Mouse (Mus musculus) hindbrain, embryonic 16.5 days (tissue): ENCODE measurements around the gene Usp34. TPM values are rescaled to one million over a fixed set of nuclear protein-coding genes. Genes with fewer than 3 reads are reported as not detected.
A peak's percentile ranks its signal among the peaks of the same experiment; 100 is the strongest.
"Not testable (repeated sequence)": the region's sequence is repeated elsewhere in the genome, so short reads cannot be mapped to it uniquely, and the experiment has no call there.

Experiments
- ATAC-seq: fragments of 200-750 bp; cut with Nextera tagmentation; 2 replicates; pipeline ENCODE4 v1.8.0; 2017; ENCODE audit warnings: moderate TSS enrichment, moderate library complexity
- H3K27ac ChIP-seq: fragments of 300-500 bp; sonication (generic); 2 replicates; pipeline ENCODE4 v1.5.1; 2014; ENCODE audit warnings: low read depth, mild to moderate bottlenecking, control low read depth, low read length, moderate library complexity
- H3K27me3 ChIP-seq: fragments of 300-500 bp; sonication (generic); replicated peaks from 2 replicates; pipeline ENCODE4 v1.6.1; 2014; ENCODE audit warnings: low read length; ENCODE audit not compliant: control insufficient read depth, insufficient read depth
- H3K36me3 ChIP-seq: fragments of 300-500 bp; sonication (generic); 2 replicates; pipeline ENCODE4 v1.6.1; 2014; ENCODE audit warnings: mild to moderate bottlenecking, low read length, moderate library complexity, mixed read lengths; ENCODE audit not compliant: control insufficient read depth, insufficient read depth
- H3K4me1 ChIP-seq: fragments of 300-500 bp; sonication (generic); 2 replicates; pipeline ENCODE4 v1.6.1; 2014; ENCODE audit warnings: low read depth, low read length; ENCODE audit not compliant: control insufficient read depth, insufficient read depth
- H3K4me2 ChIP-seq: fragments of 300-500 bp; sonication (generic); 2 replicates; pipeline ENCODE4 v1.6.1; 2014; ENCODE audit warnings: mild to moderate bottlenecking, low read length, control low read depth, moderate library complexity
- H3K4me3 ChIP-seq: fragments of 300-500 bp; sonication (generic); 2 replicates; pipeline ENCODE4 v1.5.1; 2014; ENCODE audit warnings: mild to moderate bottlenecking, low read length, control low read depth, moderate library complexity
- H3K9ac ChIP-seq: fragments of 300-500 bp; sonication (generic); 2 replicates; pipeline ENCODE4 v1.6.1; 2014; ENCODE audit warnings: low read depth, mild to moderate bottlenecking, control low read depth, low read length, moderate library complexity
- H3K9me3 ChIP-seq: fragments of 300-500 bp; sonication (generic); 2 replicates; pipeline ENCODE4 v1.6.1; 2014; ENCODE audit warnings: mild to moderate bottlenecking, low read length, moderate library complexity; ENCODE audit not compliant: control insufficient read depth
- whole genome bisulfite sequencing: fragments of 180-500 bp; shearing (Covaris S2); extraction: QIAGEN DNeasy Blood & Tissue Kit; methylation state at CpG from one replicate; pipeline ENCODE4 v1.1.7; 2014; 5-methylcytosine and 5-hydroxymethylcytosine counted together
- polyA plus RNA-seq: library from polyadenylated mRNA; unstranded; fragments of >200 nt; fragmentation: Nextera tagmentation; extraction: Ambion mirVana; gene quantifications from 2 replicates; pipeline ENCODE4 v1.2.1, GENCODE M21; 2015

Gene Usp34
- polyA plus RNA-seq, 1 experiment from 2014 or later, result 27.1 TPM

DNA sequence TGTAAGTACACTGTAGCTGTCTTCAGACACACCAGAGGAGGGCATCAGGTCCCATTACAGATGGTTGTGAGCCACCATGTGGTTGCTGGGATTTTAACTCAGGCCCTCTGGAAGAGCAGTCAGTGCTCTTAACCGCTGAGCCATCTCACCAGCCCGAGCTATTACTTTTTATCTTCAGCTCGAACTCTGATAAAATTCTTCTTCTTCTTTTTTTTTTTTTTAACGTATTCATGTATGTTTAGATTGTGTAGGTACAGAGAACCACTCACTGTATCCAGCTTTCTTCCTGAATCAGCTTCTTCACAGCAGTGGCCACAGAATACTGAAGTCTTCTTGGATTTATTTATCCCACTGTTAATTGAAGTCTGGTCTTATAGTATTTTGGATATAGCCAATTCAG, 17.8 kb upstream of the Usp34 start:
- H3K4me3 ChIP-seq, H3K4me2 ChIP-seq, H3K9me3 ChIP-seq, ATAC-seq, H3K4me1 ChIP-seq, H3K9ac ChIP-seq, H3K27ac ChIP-seq, H3K27me3 ChIP-seq: not testable (repeated sequence)
- WGBS, result 93% methylated on average over 4 of the region's 4 CpGs
- H3K36me3 ChIP-seq, result peaks cover 41% of the 10 kb centered on the region

DNA sequence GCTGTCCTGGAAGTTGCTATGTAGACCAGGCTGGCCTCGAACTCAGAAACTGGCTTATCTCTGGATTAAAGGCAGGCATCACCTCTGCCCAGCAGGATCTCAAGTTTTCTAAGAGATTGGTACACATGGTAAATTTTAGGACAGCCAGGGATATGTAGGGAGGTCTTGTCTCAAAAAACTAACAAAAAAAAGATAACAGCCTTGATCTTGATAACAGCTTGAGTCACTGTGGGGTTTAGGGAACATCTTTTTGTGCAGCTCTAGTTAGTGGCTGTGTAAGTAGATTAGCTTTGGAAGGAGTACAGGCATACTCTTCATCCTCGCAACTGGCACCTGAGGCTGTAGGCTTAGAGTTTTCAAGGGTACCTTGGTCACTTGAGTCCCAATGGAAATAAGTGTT, 9.3 kb upstream of the Usp34 start:
- WGBS, result 97% methylated on average over 2 of the region's 2 CpGs
- H3K4me3 ChIP-seq, result no peak overlapping the region

DNA sequence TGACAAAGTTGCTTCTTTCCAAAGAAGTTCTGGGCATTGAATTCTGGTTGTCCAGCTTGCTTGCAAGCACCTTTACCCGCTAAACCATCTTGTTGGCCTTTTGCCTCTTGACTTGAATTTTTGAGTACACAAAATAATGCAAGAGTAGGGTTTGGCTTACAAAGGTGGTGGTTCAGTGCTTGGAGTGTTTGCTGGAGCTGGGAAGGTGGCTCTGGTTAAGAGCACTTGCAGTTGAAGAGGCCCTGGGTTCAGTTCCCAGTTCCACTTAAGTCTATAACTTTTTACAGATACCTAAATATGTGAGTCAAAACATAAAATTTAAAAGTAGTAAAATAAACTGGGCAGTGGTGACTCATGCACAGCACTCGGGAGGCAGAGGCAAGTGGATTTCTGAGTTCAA, 8.4 kb upstream of the Usp34 start:
- no peak overlapping the region for H3K27ac ChIP-seq
- no peak overlapping the region for H3K4me3 ChIP-seq
- H3K27me3 ChIP-seq, result no peaks in the 10 kb centered on the region
- no peak overlapping the region for H3K4me2 ChIP-seq
- peaks cover 22% of the 10 kb centered on the region for H3K36me3 ChIP-seq
- 92% methylated on average over 2 of the region's 2 CpGs for WGBS
- H3K4me1 ChIP-seq, result no peaks in the 10 kb centered on the region
- no peak for ATAC-seq
- H3K9me3 ChIP-seq, result no peaks in the 10 kb centered on the region
- H3K9ac ChIP-seq, result no peak overlapping the region

More for the DNA sequence above, 9.3 kb upstream of the Usp34 start:
- H3K27ac ChIP-seq, result no peak overlapping the region
- no peak for ATAC-seq
- H3K36me3 ChIP-seq, result peaks cover 28% of the 10 kb centered on the region
- H3K27me3 ChIP-seq, result no peaks in the 10 kb centered on the region
- no peaks in the 10 kb centered on the region for H3K9me3 ChIP-seq
- no peak overlapping the region for H3K4me2 ChIP-seq
- H3K4me1 ChIP-seq, result no peaks in the 10 kb centered on the region
- H3K9ac ChIP-seq, result no peak overlapping the region

DNA sequence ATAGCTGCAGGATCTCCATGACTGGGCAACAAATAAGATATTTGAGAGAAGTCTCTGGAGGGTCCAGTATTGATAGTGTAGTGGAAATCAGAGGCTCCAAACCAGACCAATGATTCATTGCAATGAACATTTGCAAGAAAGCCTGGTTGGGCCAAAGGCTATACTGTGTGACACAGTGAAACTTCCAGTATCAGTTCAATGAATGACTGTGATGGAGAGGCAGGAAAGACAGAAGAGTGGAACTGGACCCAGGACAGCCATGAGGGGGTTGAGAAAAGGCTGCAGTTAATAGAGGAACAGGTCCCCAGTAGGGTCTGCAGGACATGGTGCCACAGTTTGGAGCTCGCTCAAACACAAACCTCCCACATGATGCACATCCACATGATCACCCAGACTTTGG, 6.8 kb upstream of the Usp34 start:
- no peak overlapping the region for H3K4me3 ChIP-seq
- H3K4me2 ChIP-seq, result no peak overlapping the region
- no peak overlapping the region for H3K9ac ChIP-seq
- no peaks in the 10 kb centered on the region for H3K27me3 ChIP-seq
- H3K27ac ChIP-seq, result no peak overlapping the region
- H3K36me3 ChIP-seq, result peaks cover 16% of the 10 kb centered on the region
- no peaks in the 10 kb centered on the region for H3K4me1 ChIP-seq
- ATAC-seq, result peak; percentile 28; the same call in 1 of the 2 replicates
- WGBS, result 92% methylated on average over 1 of the region's 1 CpGs
- no peaks in the 10 kb centered on the region for H3K9me3 ChIP-seq

DNA sequence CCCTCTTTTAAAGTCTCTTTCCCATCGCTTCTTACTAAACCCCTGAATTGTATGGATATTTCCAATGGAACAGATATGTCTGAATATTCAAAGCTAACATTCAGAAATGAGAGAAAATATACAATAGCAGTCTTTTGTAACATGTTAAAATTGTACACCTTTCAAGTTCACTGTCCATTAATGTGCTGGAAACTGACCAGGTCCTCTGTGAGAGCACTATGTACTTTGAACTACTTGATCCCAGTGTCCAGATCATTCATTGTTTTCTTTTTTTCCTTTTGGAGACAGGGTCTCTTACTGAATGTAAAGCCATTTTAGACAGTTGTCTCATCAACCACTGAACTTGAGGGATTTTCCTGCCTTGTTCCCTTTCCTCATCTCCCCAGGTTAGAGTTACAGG, 3.6 kb upstream of the Usp34 start:
- Histone ChIP-seq H3K4me2 (no peak overlapping the region), H3K27ac (no peak overlapping the region), H3K9ac (no peak overlapping the region), H3K4me1 (no peaks in the 10 kb centered on the region), H3K27me3 (no peaks in the 10 kb centered on the region), H3K36me3 (no peaks in the 10 kb centered on the region), H3K9me3 (no peaks in the 10 kb centered on the region), H3K4me3 (no peak overlapping the region)
- 65% methylated on average over 1 of the region's 1 CpGs for WGBS
- ATAC-seq, result no peak

DNA sequence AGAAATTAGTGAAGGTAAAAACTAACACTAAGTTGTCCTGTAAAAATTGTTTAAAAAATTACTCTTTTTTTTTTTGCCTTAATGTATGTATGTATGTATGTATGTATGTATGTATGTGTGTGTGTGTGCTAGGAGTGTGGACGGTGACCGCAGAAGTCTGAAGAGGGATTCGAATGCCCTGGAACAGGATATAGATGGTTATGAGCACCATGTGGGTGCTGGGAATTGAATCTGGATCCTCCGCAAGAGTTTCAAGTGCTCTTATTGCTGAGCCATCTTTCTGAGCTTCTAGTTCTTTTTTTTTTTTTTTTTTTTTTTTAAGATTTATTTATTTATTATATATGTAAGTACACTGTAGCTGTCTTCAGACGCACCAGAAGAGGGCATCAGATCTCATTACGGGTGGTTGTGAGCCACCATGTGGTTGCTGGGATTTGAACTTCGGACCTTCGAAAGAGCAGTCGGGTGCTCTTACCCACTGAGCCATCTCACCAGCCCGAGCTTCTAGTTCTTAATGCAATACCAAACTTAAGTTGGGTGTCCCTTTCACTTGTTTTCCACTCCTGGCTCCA, 1.5 kb upstream of the Usp34 start:
- Histone ChIP-seq H3K4me2 (peak overlapping the region; percentile 65), H3K4me3 (peak overlapping the region; percentile 95), H3K9ac (peak overlapping the region; percentile 98), H3K27ac (peak overlapping the region; percentile 95)
- not testable (repeated sequence) for H3K27me3 ChIP-seq, ATAC-seq, H3K4me1 ChIP-seq, H3K9me3 ChIP-seq, H3K36me3 ChIP-seq
- WGBS, result 43% methylated on average over 8 of the region's 10 CpGs

DNA sequence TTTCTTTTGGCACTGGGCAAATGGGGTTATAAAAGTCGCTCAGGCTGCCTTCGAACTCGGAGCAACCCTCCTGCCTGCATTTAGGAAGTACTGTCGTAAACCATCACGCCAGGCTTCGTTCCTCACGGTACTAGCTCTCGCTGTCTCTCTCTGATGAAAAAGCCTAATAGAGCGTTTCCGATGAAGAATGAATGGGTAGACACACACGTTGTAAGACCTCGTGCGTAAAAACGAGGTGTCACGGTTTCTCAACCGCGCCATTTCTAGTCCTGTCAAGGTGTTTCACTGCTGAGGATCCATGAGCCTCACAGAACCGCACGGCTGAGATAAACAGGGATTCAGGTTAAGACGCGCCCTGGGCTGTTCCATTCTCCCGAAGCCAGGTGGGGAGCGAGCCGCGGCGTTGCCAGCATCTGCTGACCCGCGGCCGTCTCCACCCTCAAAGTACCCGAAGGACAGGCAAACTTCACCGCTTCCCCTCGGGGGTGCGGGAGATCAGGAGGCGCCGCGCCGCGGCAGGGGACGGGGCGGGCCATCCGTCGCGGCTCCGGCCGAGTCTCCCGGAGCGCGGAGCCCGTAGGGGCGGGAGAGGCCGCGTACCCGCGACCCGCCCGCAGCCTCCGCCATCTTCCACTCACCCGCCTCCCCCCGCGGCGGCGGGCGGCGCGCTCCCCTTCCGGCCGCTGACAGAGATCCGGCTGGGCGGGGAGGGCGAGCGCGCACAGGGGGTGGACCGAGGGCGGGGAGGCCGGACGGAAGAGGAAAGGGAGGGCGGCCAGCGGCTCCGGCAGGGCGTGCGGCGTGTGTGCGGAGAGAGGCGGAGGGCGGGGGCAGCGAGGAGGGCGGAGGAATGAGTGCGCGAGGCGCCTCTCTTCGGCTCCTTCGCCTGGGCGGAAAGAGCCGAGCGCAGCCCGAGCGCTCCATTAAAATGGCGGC, 754 bp upstream of the Usp34 start:
- Histone ChIP-seq H3K9me3 (no peaks in the 10 kb centered on the region), H3K9ac (peak overlapping the region; percentile 98), H3K4me1 (peaks cover 9% of the 10 kb centered on the region), H3K4me2 (peak overlapping the region; percentile 65), H3K27me3 (no peaks in the 10 kb centered on the region), H3K36me3 (no peaks in the 10 kb centered on the region), H3K27ac (peak overlapping the region; percentile 95), H3K4me3 (peak overlapping the region; percentile 95)
- ATAC-seq, result peak; percentile 95
- WGBS, result under 1% methylated on average over 85 of the region's 98 CpGs

DNA sequence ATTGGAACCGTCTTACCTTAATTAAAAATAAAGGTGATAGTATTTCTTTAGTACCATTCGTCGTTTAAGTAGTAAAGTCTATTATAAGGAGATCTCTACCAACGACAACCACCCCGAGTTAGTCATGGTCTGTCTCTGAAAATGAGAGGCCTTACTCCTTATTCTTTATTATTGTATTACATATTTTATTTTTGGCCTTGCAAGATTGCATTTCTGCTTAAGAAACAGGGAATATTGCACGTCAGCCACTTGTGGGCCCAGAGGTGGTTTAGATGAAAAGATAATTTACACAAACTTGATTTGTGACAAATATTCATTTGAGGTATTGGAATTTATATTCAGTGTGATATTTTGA, 848 bp downstream of the Usp34 start:
- 2% methylated on average over 6 of the region's 6 CpGs for WGBS
- Histone ChIP-seq H3K4me2 (peak overlapping the region; percentile 64), H3K4me3 (peak overlapping the region; percentile 95), H3K4me1 (peaks cover 9% of the 10 kb centered on the region), H3K27me3 (no peaks in the 10 kb centered on the region), H3K9ac (peak overlapping the region; percentile 98), H3K9me3 (no peaks in the 10 kb centered on the region), H3K36me3 (no peaks in the 10 kb centered on the region), H3K27ac (peak overlapping the region; percentile 95)
- no peak for ATAC-seq

DNA sequence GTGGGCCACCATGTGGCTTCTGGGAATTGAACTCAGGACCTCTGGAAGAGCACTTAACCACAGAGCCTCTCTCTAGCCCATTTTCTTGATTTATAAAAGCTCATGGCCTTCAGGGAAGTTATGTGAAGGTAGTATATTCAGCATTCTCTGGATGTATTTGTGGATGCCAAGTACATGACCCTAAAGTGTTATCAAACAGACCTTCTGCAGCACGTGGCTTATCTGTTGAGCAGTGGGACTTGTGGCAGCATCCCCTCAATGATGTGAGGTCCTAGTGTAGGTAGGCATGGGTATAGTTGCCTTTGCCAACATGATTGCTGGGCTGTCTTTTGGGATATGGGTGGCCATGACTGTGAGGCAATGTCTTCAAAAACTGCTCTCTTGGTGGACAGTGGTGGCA, 6.8 kb downstream of the Usp34 start:
- 96% methylated on average over 1 of the region's 1 CpGs for WGBS

More for the DNA sequence above, 6.8 kb downstream of the Usp34 start:
- H3K4me3 ChIP-seq, result no peak overlapping the region
- H3K4me2 ChIP-seq, result no peak overlapping the region
- H3K27ac ChIP-seq, result no peak overlapping the region
- H3K27me3 ChIP-seq, result no peaks in the 10 kb centered on the region
- peaks cover 5% of the 10 kb centered on the region for H3K4me1 ChIP-seq
- no peaks in the 10 kb centered on the region for H3K9me3 ChIP-seq
- no peak overlapping the region for H3K9ac ChIP-seq
- peaks cover 3% of the 10 kb centered on the region; the same call in 1 of the 2 replicates for H3K36me3 ChIP-seq
- no peak for ATAC-seq
